Mouse (Mus musculus): Measurements from ENCODE around the gene Atf3.

DNA sequence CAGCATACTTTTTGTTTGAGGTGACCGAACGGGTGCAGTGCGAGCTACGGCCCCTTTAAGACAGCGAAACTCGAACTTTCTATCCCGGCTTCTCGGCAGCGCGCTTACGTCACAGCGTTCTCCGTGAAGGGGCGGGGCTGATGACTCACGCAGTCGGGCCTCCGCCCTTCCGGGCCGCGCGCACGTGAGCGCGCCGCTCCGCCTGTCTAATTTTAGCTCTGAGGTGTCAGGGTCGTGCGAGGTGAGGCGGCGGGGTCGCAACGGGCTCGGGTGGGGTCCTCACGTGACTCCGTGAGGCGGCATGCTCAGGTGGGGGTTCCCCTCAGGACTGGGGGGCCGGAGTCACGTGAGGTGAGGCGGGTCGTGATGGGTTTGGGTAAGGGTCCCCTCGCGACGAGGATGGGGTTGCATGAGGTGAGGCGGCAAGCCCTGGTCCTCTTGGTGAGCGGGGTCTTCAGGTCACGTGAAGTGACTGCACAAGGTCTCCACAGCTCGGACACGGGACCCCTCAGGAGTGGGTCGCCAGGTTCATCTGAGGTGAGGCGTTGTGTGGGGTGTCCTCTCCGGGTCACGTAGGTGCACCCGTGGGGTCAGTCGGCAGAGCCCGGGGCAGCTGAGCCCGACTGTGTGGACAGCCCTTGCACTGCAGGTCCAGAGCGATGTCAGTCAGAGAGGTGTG, 6.6 kb upstream of the Atf3 start:
- TF ChIP-seq POLR2A (IDR thresholded peaks at IDR 0.05; ENCODE audit: insufficient read depth, low read length) (peak; percentile 43), CTCF (IDR thresholded peaks at IDR 0.05; ENCODE audit: low read depth, low read length) (no peak)
